Mouse (Mus musculus) lung, adult 2 months (tissue): ENCODE results near the gene Gm27021.

Experiments
- CTCF ChIP-seq: fragments of 200-500 bp; IDR thresholded peaks from 2 replicates; pipeline ENCODE4 v1.5.1; 2011; ENCODE audit warnings: mild to moderate bottlenecking, low read length, control low read depth; ENCODE audit not compliant: insufficient read depth
- POLR2A ChIP-seq: fragments of 200-500 bp; IDR thresholded peaks from 2 replicates; pipeline ENCODE4 v1.6.1; 2011; ENCODE audit warnings: low read depth, mild to moderate bottlenecking, control low read depth, low read length, borderline replicate concordance; ENCODE audit errors: extremely low read depth

DNA sequence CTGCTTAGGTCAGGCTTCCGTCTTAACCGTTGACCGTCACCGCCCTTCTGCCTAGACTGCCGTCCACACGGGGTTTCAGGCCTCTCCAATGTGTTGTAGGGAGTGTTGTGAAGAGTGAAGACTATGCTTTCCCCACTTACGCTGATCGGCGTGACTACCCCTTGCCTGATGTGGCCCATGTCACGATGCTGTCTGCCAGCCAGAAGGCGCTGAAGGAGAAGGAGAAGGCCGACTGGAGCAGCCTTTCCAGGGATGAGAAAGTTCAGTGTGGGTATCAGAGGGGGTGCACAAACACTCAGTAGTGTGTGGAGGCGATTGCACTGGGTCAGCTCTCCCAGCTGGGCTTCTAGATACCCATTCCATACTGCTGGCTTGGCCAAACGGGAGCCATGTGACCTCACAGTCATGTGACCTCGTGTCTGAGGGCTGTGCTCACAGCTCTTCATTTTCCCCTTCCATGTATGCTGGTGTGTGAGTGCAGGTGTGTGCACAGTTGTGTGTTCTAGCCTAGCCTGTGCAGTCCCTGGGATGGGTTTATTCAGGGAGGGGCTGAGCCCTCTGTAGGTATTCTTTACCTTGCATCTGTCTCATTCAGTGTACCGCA lies 4.8 kb upstream of the Gm27021 start:
- TF ChIP-seq CTCF (no peak), POLR2A (no peak)
